Mouse (Mus musculus) gastrocnemius, postnatal 10 days (tissue): ENCODE measurements around the gene Anapc15. TPM values are rescaled to one million over a fixed set of nuclear protein-coding genes. Genes with fewer than 3 reads are reported as not detected.

Experiments used
- microRNA-seq, 2 experiments: library from miRNA; unstranded; fragments of <30 nt; microRNA quantifications; one replicate each; pipeline ENCODE4 v1.2.0; 2021
- total RNA-seq, 2 experiments: library from RNA; stranded (reverse); gene quantifications; 2 replicates each; pipeline ENCODE4 v1.2.3; 2021

Anapc15 gene
- total RNA-seq, 2 experiments from 2014 or later: 23.1 to 23.8 TPM

Small RNA genes within 50 kb of the gene (microRNA-seq; reads per million reads assigned to microRNA genes)
- gene Gm22655: 0 reads per million in 2 experiments

Other genes with a start within 250 kb of the Anapc15 start
- 10 to 100 TPM; 30.7 to 38.7 TPM for gene Clpb, start 200.1 kb upstream of the Anapc15 start, total RNA-seq
- gene Phox2a, start 45.4 kb upstream of the Anapc15 start, total RNA-seq: under 1 TPM in 1 of 2 experiments, not detected in 1; 0.14 TPM
- gene Inppl1, start 25.5 kb upstream of the Anapc15 start, total RNA-seq: 10 to 100 TPM; 76.2 to 89.2 TPM
- gene Folr2, start 6.5 kb upstream of the Anapc15 start, total RNA-seq: 1 to 10 TPM; 4.2 to 6.0 TPM
- gene Folr1, start 7.1 kb downstream of the Anapc15 start, total RNA-seq: 1 to 10 TPM; 1.7 to 2.4 TPM
- 100 to 1,000 TPM; 101 to 114 TPM for gene Lamtor1, start 42.2 kb downstream of the Anapc15 start, total RNA-seq
- not detected for gene Tomt, start 42.6 kb downstream of the Anapc15 start, total RNA-seq
- 1 to 10 TPM; 2.3 to 3.6 TPM for gene Lrrc51, start 70.2 kb downstream of the Anapc15 start, total RNA-seq
- gene Numa1, start 70.4 kb downstream of the Anapc15 start, total RNA-seq: 10 to 100 TPM; 71.8 to 80.7 TPM
- 1 to 10 TPM; 2.3 to 3.5 TPM for gene Il18bp, start 155.0 kb downstream of the Anapc15 start, total RNA-seq
- 10 to 100 TPM; 18.8 to 25.8 TPM for gene Rnf121, start 201.8 kb downstream of the Anapc15 start, total RNA-seq
- 10 to 100 TPM in 1 of 2 experiments, 1 to 10 TPM in 1; 5.9 to 11.9 TPM for gene Xndc1, start 201.8 kb downstream of the Anapc15 start, total RNA-seq
- under 1 TPM; 0.75 to 0.95 TPM for gene Xntrpc, start 202.0 kb downstream of the Anapc15 start, total RNA-seq
- gene Trpc2, start 219.4 kb downstream of the Anapc15 start, total RNA-seq: under 1 TPM; 0.07 to 0.52 TPM
- 100 to 1,000 TPM; 264 to 297 TPM for gene Art1, start 238.0 kb downstream of the Anapc15 start, total RNA-seq
- gene Art5, start 245.8 kb downstream of the Anapc15 start, total RNA-seq: 1 to 10 TPM; 8.2 to 8.4 TPM